Mouse (Mus musculus): Measurements from ENCODE around the gene Creld2. TPM values are rescaled to one million over a fixed set of nuclear protein-coding genes. Genes with fewer than 3 reads are reported as not detected.

Gene Creld2
- polyA plus RNA-seq (2017; shearing (Covaris generic)): 24.0 TPM

GRCm38 (mm10) chr15:88819026-88819905, at the start of gene Creld2, which contains the start of gene Alg12:
Gene Creld2 (plus strand): TSS chr15:88819646.
Gene Alg12 (minus strand): TSS chr15:88819318.

GRCm38 (mm10) chr15:88861772-88862622, 42.6 kb downstream of the Creld2 start, which contains the start of gene Pim3:
Gene Pim3 (plus strand): TSS chr15:88862186.

Other genes starting within 250 kb of the Creld2 start
- not detected for gene Zdhhc25, start 219.3 kb upstream of the Creld2 start, polyA plus RNA-seq (2017; shearing (Covaris generic))
- gene Brd1, start 85.4 kb upstream of the Creld2 start, polyA plus RNA-seq (2017; shearing (Covaris generic)): 12.1 TPM
- gene Zbed4, start 68.0 kb upstream of the Creld2 start, polyA plus RNA-seq (2017; shearing (Covaris generic)): 3.5 TPM
- gene Alg12, start 328 bp upstream of the Creld2 start, polyA plus RNA-seq (2017; shearing (Covaris generic)): 16.0 TPM
- gene Pim3, start 42.5 kb downstream of the Creld2 start, polyA plus RNA-seq (2017; shearing (Covaris generic)): 3.9 TPM
- not detected for gene Ttll8, start 134.8 kb downstream of the Creld2 start, polyA plus RNA-seq (2017; shearing (Covaris generic))
- not detected for gene Mlc1, start 159.4 kb downstream of the Creld2 start, polyA plus RNA-seq (2017; shearing (Covaris generic))
- not detected for gene Mov10l1, start 163.3 kb downstream of the Creld2 start, polyA plus RNA-seq (2017; shearing (Covaris generic))
- gene Panx2, start 240.1 kb downstream of the Creld2 start, polyA plus RNA-seq (2017; shearing (Covaris generic)): 0.37 TPM